Mouse (Mus musculus): ENCODE data around the gene Sox12. TPM values are rescaled to one million over a fixed set of nuclear protein-coding genes. Genes with fewer than 3 reads are reported as not detected.
A peak's percentile ranks its signal among the peaks of the same experiment; 100 is the strongest.

Sox12 gene
- total RNA-seq, 2 experiments from 2014 or later: 16.5 to 19.5 TPM

DNA sequence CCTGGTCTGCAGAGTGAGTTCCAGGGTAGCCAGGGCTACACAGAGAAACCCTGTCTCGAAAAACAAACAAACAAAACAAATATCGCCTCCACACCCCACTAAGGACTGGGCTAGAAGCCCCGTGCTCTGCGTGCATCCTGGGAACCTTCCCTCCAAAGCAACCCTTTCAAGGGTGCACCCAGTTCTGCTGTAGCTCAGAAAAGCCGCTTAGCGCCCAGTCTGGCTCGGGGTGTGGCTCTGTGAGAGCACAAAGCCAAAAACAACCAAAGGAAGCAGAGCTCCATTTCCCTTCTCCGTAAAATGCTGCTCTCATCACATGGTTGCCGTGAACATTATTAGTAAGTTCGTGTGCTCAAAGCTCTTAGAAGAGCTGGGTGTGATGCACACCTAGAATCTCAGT lies 53.5 kb downstream of the Sox12 start:
- Histone ChIP-seq H3K27ac (peak overlapping the region; percentile 73; the same call in 1 of the 2 replicates), H3K4me3 (peak overlapping the region; percentile 75)
- DNase-seq (ENCODE audit: low spot score in 2 of 2): no peak
- no peak for TF ChIP-seq CTCF (conservative IDR thresholded peaks at IDR 0.05)

Other genes with a start within 250 kb of the Sox12 start
- gene Csnk2a1, start 171.2 kb downstream of the Sox12 start, total RNA-seq (2021): 10 to 100 TPM; 95.3 to 97.7 TPM
- 10 to 100 TPM; 51.1 to 54.6 TPM for gene Tbc1d20, start 104.2 kb downstream of the Sox12 start, total RNA-seq (2021)
- gene Rbck1, start 65.4 kb downstream of the Sox12 start, total RNA-seq (2021): 100 to 1,000 TPM; 103 to 125 TPM
- under 1 TPM; 0.41 to 0.54 TPM for gene Trib3, start 54.0 kb downstream of the Sox12 start, total RNA-seq (2021)
- gene Nrsn2, start 21.4 kb downstream of the Sox12 start, total RNA-seq (2021): 10 to 100 TPM; 66.3 to 83.0 TPM
- gene Zcchc3, start 17.0 kb upstream of the Sox12 start, total RNA-seq (2021): 10 to 100 TPM in 1 of 2 experiments, 1 to 10 TPM in 1; 9.9 to 10.1 TPM
- 1 to 10 TPM; 2.4 to 3.2 TPM for gene 6820408C15Rik, start 17.5 kb upstream of the Sox12 start, total RNA-seq (2021)
- not detected for gene Defb23, start 66.6 kb upstream of the Sox12 start, total RNA-seq (2021)
- not detected for gene Defb20, start 79.0 kb upstream of the Sox12 start, total RNA-seq (2021)
- gene Defb22, start 92.1 kb upstream of the Sox12 start, total RNA-seq (2021): not detected
- not detected for gene Defb26, start 113.6 kb upstream of the Sox12 start, total RNA-seq (2021)
- gene Defb28, start 120.2 kb upstream of the Sox12 start, total RNA-seq (2021): not detected
- not detected for gene Defb29, start 142.0 kb upstream of the Sox12 start, total RNA-seq (2021)
- gene Gm17416, start 171.3 kb upstream of the Sox12 start, total RNA-seq (2021): not detected
- gene Defb21, start 174.7 kb upstream of the Sox12 start, total RNA-seq (2021): not detected
- gene Defb19, start 182.2 kb upstream of the Sox12 start, total RNA-seq (2021): not detected
- gene Defb45, start 201.3 kb upstream of the Sox12 start, total RNA-seq (2021): not detected
- gene Defb36, start 206.3 kb upstream of the Sox12 start, total RNA-seq (2021): not detected
- not detected for gene Defb25, start 225.0 kb upstream of the Sox12 start, total RNA-seq (2021)
- gene Rem1, start 228.9 kb upstream of the Sox12 start, total RNA-seq (2021): 1 to 10 TPM in 1 of 2 experiments, under 1 TPM in 1; 0.42 to 2.0 TPM